Comparison of ENCODE assay signal across 8 mouse cellular contexts in genomic region chr12:51377003-51377887, GRCm38 (mm10). TPM values are rescaled to one million over a fixed set of nuclear protein-coding genes. Genes with fewer than 3 reads are reported as not detected.
A peak's percentile ranks its signal among the peaks of the same experiment; 100 is the strongest.
DNase-seq lines count a peak whose midpoint lies in the region; ATAC-seq and TF ChIP-seq lines count a peak whose summit lies in the region.

Scfd1 (plus strand) TSS chr12:51377510.

- H3K4me2 ChIP-seq in heart, embryonic 11.5 days: peak within 1 kb of the TSS; percentile 72
- H3K4me2 ChIP-seq in kidney, embryonic 16.5 days (replicated peaks; ENCODE audit: low read depth, low read length): peak within 1 kb of the TSS; percentile 73
- peak within 1 kb of the TSS; percentile 86 for H3K4me2 ChIP-seq in myocyte (ENCODE audit: low read depth)

- H3K36me3 ChIP-seq in C2C12 (ENCODE audit: control insufficient read depth, insufficient read depth): peaks cover 35% of the 10 kb centered on the region
- peaks cover 54% of the 10 kb centered on the region for H3K36me3 ChIP-seq in erythroblast, embryonic 14.5 days (ENCODE audit: control insufficient read depth)
- H3K36me3 ChIP-seq in heart, embryonic 11.5 days (ENCODE audit: control insufficient read depth, insufficient read depth, low read length): peaks cover 12% of the 10 kb centered on the region
- peaks cover 15% of the 10 kb centered on the region for H3K36me3 ChIP-seq in kidney, embryonic 16.5 days (ENCODE audit: insufficient read depth, low read length)
- peaks cover 9% of the 10 kb centered on the region for H3K36me3 ChIP-seq in liver, adult 2 months (ENCODE audit: control insufficient read depth, insufficient read depth, low read length)
- peaks cover 22% of the 10 kb centered on the region for H3K36me3 ChIP-seq in myocyte (ENCODE audit: control insufficient read depth, insufficient read depth)
- no peaks in the 10 kb centered on the region for H3K36me3 ChIP-seq in splenic B cell, adult 2 months (ENCODE audit: control insufficient read depth, insufficient read depth, low read length, poor library complexity, severe bottlenecking)

- ATAC-seq in heart, embryonic 11.5 days (replicated peaks; ENCODE audit: insufficient number of reproducible peaks, low FRiP score, low TSS enrichment): peak; percentile 98
- peak; percentile 100 for ATAC-seq in kidney, embryonic 16.5 days (ENCODE audit: low FRiP score, low TSS enrichment)

- H3K9ac ChIP-seq in heart, embryonic 11.5 days (ENCODE audit: low read depth, low read length): peak within 1 kb of the TSS; percentile 89
- H3K9ac ChIP-seq in kidney, embryonic 16.5 days (replicated peaks; ENCODE audit: low read length): peak within 1 kb of the TSS; percentile 88
- peak within 1 kb of the TSS; percentile 99 for H3K9ac ChIP-seq in liver, adult 2 months (ENCODE audit: low read depth, low read length)

- H3K4me1 ChIP-seq in erythroblast, embryonic 14.5 days (ENCODE audit: control insufficient read depth): peaks cover 16% of the 10 kb centered on the region
- H3K4me1 ChIP-seq in heart, embryonic 11.5 days (ENCODE audit: control insufficient read depth, insufficient read depth, low read length): no peaks in the 10 kb centered on the region
- no peaks in the 10 kb centered on the region for H3K4me1 ChIP-seq in kidney, embryonic 16.5 days (ENCODE audit: insufficient read depth, low read length)
- H3K4me1 ChIP-seq in liver, adult 2 months (ENCODE audit: control insufficient read depth, insufficient read depth, low read length): no peaks in the 10 kb centered on the region

- peak within 1 kb of the TSS; percentile 72 for H3K4me3 ChIP-seq in C2C12 (ENCODE audit: insufficient read depth, poor library complexity, severe bottlenecking)
- H3K4me3 ChIP-seq in erythroblast, embryonic 14.5 days (replicated peaks): peak within 1 kb of the TSS; percentile 97
- H3K4me3 ChIP-seq in heart, embryonic 11.5 days (ENCODE audit: low read depth, low read length): peak within 1 kb of the TSS; percentile 63
- peak within 1 kb of the TSS; percentile 63 for H3K4me3 ChIP-seq in kidney, embryonic 16.5 days (ENCODE audit: low read length)
- peak within 1 kb of the TSS; percentile 85 for H3K4me3 ChIP-seq in liver, adult 2 months (ENCODE audit: insufficient read depth, low read depth, low read length)
- H3K4me3 ChIP-seq in myocyte: peak within 1 kb of the TSS; percentile 85

- peak; percentile 70; the same call in 1 of the 2 replicates for TF ChIP-seq POLR2A in brain, embryonic 14.5 days (IDR thresholded peaks at IDR 0.05; ENCODE audit: borderline replicate concordance, extremely low read depth, insufficient read depth, insufficient read length, poor library complexity, severe bottlenecking)
- TF ChIP-seq POLR2A in liver, adult 2 months (IDR thresholded peaks at IDR 0.05; ENCODE audit: extremely low read depth, insufficient read depth, low read length): peak; percentile 85
- peak; percentile 98 for TF ChIP-seq POLR2A in myocyte (IDR thresholded peaks at IDR 0.05; ENCODE audit: insufficient read length, low read depth)

- peak within 1 kb of the TSS; percentile 84 for H3K27ac ChIP-seq in heart, embryonic 11.5 days (ENCODE audit: low read depth, low read length)
- peak within 1 kb of the TSS; percentile 77 for H3K27ac ChIP-seq in kidney, embryonic 16.5 days (ENCODE audit: low read length)
- H3K27ac ChIP-seq in liver, adult 2 months (replicated peaks; ENCODE audit: insufficient read depth, low read depth, low read length): peak within 1 kb of the TSS; percentile 96

- H3K27me3 ChIP-seq in C2C12 (ENCODE audit: control insufficient read depth, insufficient read depth, insufficient read length) (no peaks in the 10 kb centered on the region), myocyte (ENCODE audit: control insufficient read depth, insufficient read depth, insufficient read length) (no peaks in the 10 kb centered on the region)
- no peaks in the 10 kb centered on the region for H3K27me3 ChIP-seq in erythroblast, embryonic 14.5 days (ENCODE audit: control insufficient read depth)
- no peaks in the 10 kb centered on the region for H3K27me3 ChIP-seq in heart, embryonic 11.5 days (ENCODE audit: control insufficient read depth, insufficient read depth, low read length)
- no peaks in the 10 kb centered on the region for H3K27me3 ChIP-seq in kidney, embryonic 16.5 days (ENCODE audit: insufficient read depth, low read length)
- H3K27me3 ChIP-seq in liver, adult 2 months (ENCODE audit: control insufficient read depth, insufficient read depth, low read length): no peaks in the 10 kb centered on the region
- no peaks in the 10 kb centered on the region for H3K27me3 ChIP-seq in splenic B cell, adult 2 months (ENCODE audit: control insufficient read depth, insufficient read depth, low read length, poor library complexity, severe bottlenecking)

- H3ac ChIP-seq in C2C12 (ENCODE audit: control insufficient read depth, insufficient read length, low read depth): peak within 1 kb of the TSS; percentile 83
- H3ac ChIP-seq in myocyte (ENCODE audit: control insufficient read depth, insufficient read length): peak within 1 kb of the TSS; percentile 42

- no peak for TF ChIP-seq CTCF in C2C12 (IDR thresholded peaks at IDR 0.05; ENCODE audit: control insufficient read depth, insufficient read depth, insufficient read length)
- no peak for TF ChIP-seq CTCF in brain, embryonic 14.5 days (IDR thresholded peaks at IDR 0.05; ENCODE audit: borderline replicate concordance, extremely low read depth, insufficient read depth, insufficient read length)
- no peak for TF ChIP-seq CTCF in liver, adult 2 months (IDR thresholded peaks at IDR 0.05; ENCODE audit: low read depth, low read length)

- under 1% methylated on average over 34 of the region's 34 CpGs for WGBS in heart, embryonic 11.5 days (ENCODE audit: insufficient replicate concordance)
- under 1% methylated on average over 34 of the region's 34 CpGs for WGBS in kidney, embryonic 16.5 days
- WGBS in liver, adult 2 months: 2% methylated on average over 34 of the region's 34 CpGs

- DNase-seq in brain, embryonic 14.5 days (ENCODE audit: low read depth): peak; percentile 99
- DNase-seq in liver, adult 2 months (ENCODE audit: extremely low read depth, low read depth, low spot score): peak; percentile 91
- DNase-seq in splenic B cell, adult 2 months (ENCODE audit: low read depth, low spot score): peak; percentile 94

- H3K79me2 ChIP-seq in C2C12 (ENCODE audit: control insufficient read depth, insufficient read depth) (peaks cover 32% of the 10 kb centered on the region), myocyte (ENCODE audit: control insufficient read depth, insufficient read depth) (peaks cover 34% of the 10 kb centered on the region)
- peaks cover 2% of the 10 kb centered on the region; the same call in 1 of the 2 replicates for H3K79me2 ChIP-seq in liver, adult 2 months (ENCODE audit: control insufficient read depth, insufficient read depth, low read length)

- peaks cover 17% of the 10 kb centered on the region for H3K79me3 ChIP-seq in C2C12 (ENCODE audit: low read depth)

- no peaks in the 10 kb centered on the region for H3K9me3 ChIP-seq in erythroblast, embryonic 14.5 days (ENCODE audit: control insufficient read depth, low read length)
- no peaks in the 10 kb centered on the region for H3K9me3 ChIP-seq in heart, embryonic 11.5 days (replicated peaks; ENCODE audit: control insufficient read depth, low read length)
- no peaks in the 10 kb centered on the region for H3K9me3 ChIP-seq in kidney, embryonic 16.5 days (ENCODE audit: low read length)

TF ChIP-seq in C2C12, 6 proteins besides CTCF, POLR2A, EP300 and RAD21:
- TF ChIP-seq CEBPB (IDR thresholded peaks at IDR 0.05; ENCODE audit: low read depth) (no peak), MYOD1 (IDR thresholded peaks at IDR 0.05; ENCODE audit: control insufficient read depth, insufficient read length, low read depth) (no peak), FOSL1 (IDR thresholded peaks at IDR 0.05; ENCODE audit: insufficient read depth, low read length, poor library complexity, severe bottlenecking) (no peak), MYOG (IDR thresholded peaks at IDR 0.05; ENCODE audit: control insufficient read depth, extremely low read depth, insufficient read length) (no peak), USF1 (IDR thresholded peaks at IDR 0.05; ENCODE audit: low read depth) (no peak), MAX (IDR thresholded peaks at IDR 0.05) (no peak)

TF ChIP-seq in myocyte, 11 proteins besides CTCF, POLR2A, EP300 and RAD21:
- no peak for TF ChIP-seq TCF3 (IDR thresholded peaks at IDR 0.05; ENCODE audit: insufficient read length, low read depth)
- TF ChIP-seq POLR2AphosphoS2 (IDR thresholded peaks at IDR 0.05; ENCODE audit: insufficient read length, low read depth): peak; percentile 100
- peak; percentile 44 for TF ChIP-seq E2F4 (IDR thresholded peaks at IDR 0.05; ENCODE audit: insufficient read depth)
- TF ChIP-seq MYOG (IDR thresholded peaks at IDR 0.05; ENCODE audit: control insufficient read depth in 1 of 3, insufficient read depth in 1 of 3, insufficient read length in 2 of 3, low read depth in 2 of 3): peak in 1 of 3 experiments; percentile 36
- TF ChIP-seq MYOD1 (IDR thresholded peaks at IDR 0.05; ENCODE audit: control insufficient read depth in 1 of 3, insufficient read length in 2 of 3, low read depth in 2 of 3): peak in 1 of 3 experiments; percentile 14
- no peak for TF ChIP-seq TCF12 (IDR thresholded peaks at IDR 0.05; ENCODE audit: insufficient read depth, poor library complexity, severe bottlenecking)
- TF ChIP-seq USF1 (IDR thresholded peaks at IDR 0.05; ENCODE audit: low read depth): no peak
- TF ChIP-seq MAX (IDR thresholded peaks at IDR 0.05; ENCODE audit: low read depth): no peak
- TF ChIP-seq SRF (IDR thresholded peaks at IDR 0.05; ENCODE audit: control insufficient read depth, insufficient read length, low read depth): no peak
- peak; percentile 2 for TF ChIP-seq REST (IDR thresholded peaks at IDR 0.05; ENCODE audit: insufficient read depth, insufficient read length)

RNA-seq across cellular contexts. Expression of gene Scfd1, which starts in this region (rescaled TPM):
- polyA plus RNA-seq in C2C12 (2012; fragmentation: generic; extraction: Trizol) (12.4 TPM), myocyte (2012; fragmentation: generic; extraction: Trizol) (14.3 TPM)
- polyA plus RNA-seq in brain, embryonic 14.5 days (2012; rRNA removed): 31.8 and 32.7 TPM in 2 replicates
- 0.05 and 0.08 TPM in 2 replicates for polyA plus RNA-seq in erythroblast, embryonic 14.5 days (2012)
- polyA plus RNA-seq in heart, embryonic 11.5 days (2014; fragmentation: Nextera tagmentation; extraction: Ambion mirVana): 75.1 and 76.4 TPM in 2 replicates
- 84.6 and 88.0 TPM in 2 replicates for polyA plus RNA-seq in kidney, embryonic 16.5 days (2015; fragmentation: Nextera tagmentation; extraction: Ambion mirVana)
- total RNA-seq in liver, adult 2 months (2014; rRNA removed): 61.2 and 75.8 TPM in 2 replicates
- 7.1 and 7.3 TPM in 2 replicates for polyA plus RNA-seq in liver, adult 2 months (2012; rRNA removed)

Comparison
In these comparisons a context has a peak if more than half of its experiments do, and no peak if none do; other contexts are left out.
1. Peak in every context shown above with its lines: DNase-seq, ATAC-seq, H3K4me3 ChIP-seq and H3K27ac ChIP-seq.